Mouse (Mus musculus) frontal cortex, postnatal 10 days (tissue): Measurements from ENCODE around the gene E130311K13Rik.

Experiments
- DNase-seq, 2 experiments: peaks; one replicate each; pipeline ENCODE4 v3.0.0; 2022; ENCODE audit warnings: low spot score in 2 of 2, mixed read lengths in 1 of 2

Gene E130311K13Rik

GRCm38 (mm10) chr3:63928878-63929859 is at the start of gene E130311K13Rik:
E130311K13Rik (minus strand) TSS chr3:63929472.
- DNase-seq = peak; percentile 73 to 86

GRCm38 (mm10) chr3:63977895-63978294 is 48.6 kb upstream of the E130311K13Rik start:
- DNase-seq = no peak

DNA sequence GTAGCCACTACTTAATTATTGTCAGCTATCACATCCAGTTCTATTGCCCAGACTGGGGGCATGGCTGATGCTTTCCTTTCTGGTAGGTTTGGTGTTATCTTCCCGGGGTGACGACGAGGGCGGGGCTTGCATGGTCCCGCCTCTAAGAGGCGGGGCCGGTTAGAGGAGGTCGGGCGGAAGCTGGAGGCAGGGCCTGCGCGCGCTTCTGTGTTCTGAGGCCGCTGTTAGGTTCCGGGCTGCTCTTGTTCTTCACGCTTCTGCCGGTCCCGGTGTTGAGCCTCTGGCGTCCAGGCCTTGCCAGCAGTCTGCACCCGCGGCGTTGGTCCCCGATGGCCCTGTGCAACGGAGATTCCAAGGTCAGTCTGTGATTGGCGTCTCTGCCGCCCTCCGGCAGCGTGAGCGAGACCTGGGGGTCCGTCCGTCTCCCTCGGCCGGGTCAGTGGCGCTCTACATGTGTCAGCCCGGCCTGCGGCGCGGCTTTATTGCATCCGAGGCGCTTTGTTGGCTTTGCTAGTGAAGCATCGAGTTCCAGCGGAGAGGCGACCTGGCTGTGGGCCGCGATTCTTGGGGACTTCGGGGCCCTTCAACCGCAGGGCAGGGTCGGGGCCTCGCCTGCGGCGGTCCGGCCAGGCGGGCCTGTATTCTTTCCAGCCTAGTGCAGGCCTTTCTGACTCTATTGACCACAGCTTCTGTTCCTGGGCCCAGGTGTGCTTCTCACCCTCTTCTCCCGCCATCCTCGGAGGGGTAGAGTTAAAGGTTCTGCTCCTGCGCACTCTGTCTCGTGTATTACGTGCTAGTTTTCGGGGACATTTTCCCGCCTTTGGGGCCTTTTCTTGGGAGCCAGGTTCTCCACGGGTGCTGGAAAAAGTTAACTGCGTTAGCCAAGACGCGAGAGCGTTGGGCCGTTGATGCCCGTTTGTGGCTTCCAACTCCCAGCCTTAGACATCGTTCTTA is 47.0 kb upstream of the E130311K13Rik start, which contains the start of gene Gmps:
Gene Gmps, plus strand, starts transcription at position 152 of the 954 bp plus-strand sequence.
- peak; percentile 89 for DNase-seq

- DNase-seq = no peak
These were observed 36.7 kb upstream of the E130311K13Rik start for GRCm38 (mm10) chr3:63965929-63966328.

GRCm38 (mm10) chr3:63964922-63965249 is 35.6 kb upstream of the E130311K13Rik start:
- DNase-seq = no peak

DNA sequence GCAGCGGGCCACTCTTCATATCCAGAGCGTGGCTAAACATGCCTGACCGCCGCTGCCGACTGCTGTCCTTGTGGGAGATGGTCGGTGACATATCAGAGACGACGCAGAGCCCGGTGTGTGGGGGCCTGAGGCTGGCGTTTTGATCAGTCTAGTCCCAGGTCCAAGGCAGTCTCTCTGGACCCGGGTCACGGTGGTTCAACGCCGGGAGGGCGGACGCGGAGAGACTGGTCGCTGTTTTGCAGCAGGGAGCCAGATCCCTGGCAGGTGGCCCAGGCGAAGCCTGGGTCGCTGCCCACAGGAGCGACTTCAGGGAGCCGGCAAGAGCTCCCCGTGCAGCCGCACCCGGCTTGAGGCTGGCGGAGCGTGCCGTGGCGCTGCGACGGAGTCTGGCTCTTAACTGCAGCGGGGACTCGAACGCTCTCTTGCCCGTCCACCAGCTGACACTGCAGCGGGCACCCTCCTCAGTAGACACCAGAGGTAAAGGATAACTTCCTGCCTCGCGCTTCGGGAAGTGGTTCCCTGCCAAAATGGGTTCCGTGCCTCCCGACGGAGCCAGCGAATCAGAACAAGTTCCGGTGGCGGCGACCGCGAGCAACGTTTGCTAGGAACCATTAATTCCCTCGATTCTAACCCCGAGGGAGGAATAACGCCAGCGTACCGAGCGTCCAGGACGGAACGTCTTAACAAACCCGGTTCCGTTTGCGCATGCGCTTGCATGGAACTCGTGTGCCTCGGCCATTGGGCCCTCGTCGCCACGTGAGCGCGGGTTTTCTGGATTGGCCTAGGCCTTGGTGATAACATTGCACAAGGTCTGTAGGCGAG is 35.0 kb upstream of the E130311K13Rik start, which contains the start of gene Slc33a1:
Gene Slc33a1, minus strand, starts transcription at position 669 of the 822 bp plus-strand sequence.
- peak; percentile 98 to 99 for DNase-seq

DNA sequence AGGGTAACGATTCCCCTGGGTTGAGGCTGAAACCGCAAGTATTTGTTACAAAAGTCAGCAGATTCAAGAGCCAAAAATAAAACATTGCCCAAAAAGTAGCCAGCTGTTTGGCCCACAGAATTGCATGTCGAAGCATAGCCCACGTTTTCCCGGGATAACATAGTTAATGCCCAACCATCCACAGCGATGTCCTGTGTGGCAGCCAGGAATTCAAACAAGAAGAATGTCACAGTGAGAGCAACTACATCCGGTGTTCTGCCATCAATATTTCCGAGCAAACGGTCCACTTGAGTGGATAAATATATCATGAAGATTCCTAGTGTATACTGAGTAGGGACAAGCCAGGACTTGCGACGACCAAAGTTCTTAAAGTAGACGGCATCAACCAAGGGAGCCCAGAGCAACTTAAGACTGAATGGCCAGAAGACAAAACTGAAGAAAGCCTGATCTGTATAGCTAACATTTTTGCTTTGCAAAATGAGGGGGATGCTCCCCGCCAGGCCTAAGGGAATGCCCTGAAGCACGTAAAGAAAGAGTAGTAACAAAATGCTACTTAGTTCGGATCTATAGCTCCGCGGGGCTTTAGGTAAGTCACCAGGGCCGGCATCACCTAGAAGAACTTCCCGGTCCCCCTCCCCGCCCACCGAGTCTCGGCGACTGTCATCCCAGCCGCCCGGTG is 34.3 kb upstream of the E130311K13Rik start:
- no peak for DNase-seq

GRCm38 (mm10) chr3:63949837-63950236 is 20.6 kb upstream of the E130311K13Rik start:
- no peak for DNase-seq

- DNase-seq = peak in 1 of 2 experiments; percentile 19
These were observed 12.1 kb upstream of the E130311K13Rik start for GRCm38 (mm10) chr3:63941204-63941850.

GRCm38 (mm10) chr3:63938928-63939327 is 9.7 kb upstream of the E130311K13Rik start:
- DNase-seq = no peak

- no peak for DNase-seq
These were observed 9.6 kb downstream of the E130311K13Rik start for GRCm38 (mm10) chr3:63919634-63920033.

GRCm38 (mm10) chr3:63910301-63910700 is 19.0 kb downstream of the E130311K13Rik start:
- no peak for DNase-seq

- DNase-seq = no peak
These were observed 24.0 kb downstream of the E130311K13Rik start for GRCm38 (mm10) chr3:63905241-63905640.

- DNase-seq = no peak
These were observed 25.1 kb downstream of the E130311K13Rik start for GRCm38 (mm10) chr3:63904157-63904556.

DNA sequence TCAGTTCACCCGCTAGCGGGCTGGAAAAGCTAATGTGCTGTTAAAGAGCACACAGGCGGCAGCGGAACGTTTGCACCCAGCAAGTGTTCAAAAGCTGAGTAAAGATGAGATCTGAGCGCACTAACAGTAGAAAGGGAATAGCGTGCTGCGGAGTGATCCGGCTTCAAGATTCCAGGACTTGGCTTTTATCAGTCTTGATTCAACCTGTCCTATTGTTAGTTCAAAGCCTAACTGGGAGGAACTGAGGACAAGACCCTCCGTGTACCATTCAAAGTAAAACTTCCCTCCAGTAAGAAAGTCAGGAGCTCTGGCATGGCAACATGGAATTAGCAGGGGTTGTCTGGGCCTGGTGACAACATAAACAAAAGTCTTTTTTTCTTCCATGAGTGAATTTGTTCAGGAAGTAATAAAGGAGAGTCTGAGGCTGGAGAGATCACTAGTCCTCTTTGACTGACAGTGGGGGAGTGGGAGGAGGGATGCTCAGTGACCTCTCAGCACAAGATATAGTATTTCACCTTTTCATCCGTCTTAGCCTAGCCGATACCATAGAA is 29.2 kb downstream of the E130311K13Rik start:
- DNase-seq = no peak

DNA sequence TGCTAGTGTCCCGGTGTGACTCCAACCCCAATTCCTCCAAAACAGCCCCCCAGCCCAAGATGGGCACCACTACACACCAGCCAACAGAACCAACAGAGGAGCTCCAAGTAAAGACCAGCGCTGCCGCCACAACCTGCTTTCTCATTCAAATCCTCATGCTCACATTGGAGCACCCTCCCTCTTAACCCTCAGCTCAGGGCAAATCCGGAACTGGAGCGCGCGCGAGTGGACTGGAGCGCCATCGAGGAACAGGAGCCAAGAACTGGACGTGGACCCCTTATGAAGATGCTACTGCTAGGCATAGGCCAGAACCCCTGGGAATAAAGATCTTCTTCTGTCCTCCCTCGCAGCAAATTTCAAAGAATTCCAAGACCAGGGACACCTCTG is 30.0 kb downstream of the E130311K13Rik start, which contains the start of gene Plch1:
Gene Plch1, minus strand, starts transcription at position 164 of the 387 bp plus-strand sequence.
- peak; percentile 23 to 42 for DNase-seq

DNA sequence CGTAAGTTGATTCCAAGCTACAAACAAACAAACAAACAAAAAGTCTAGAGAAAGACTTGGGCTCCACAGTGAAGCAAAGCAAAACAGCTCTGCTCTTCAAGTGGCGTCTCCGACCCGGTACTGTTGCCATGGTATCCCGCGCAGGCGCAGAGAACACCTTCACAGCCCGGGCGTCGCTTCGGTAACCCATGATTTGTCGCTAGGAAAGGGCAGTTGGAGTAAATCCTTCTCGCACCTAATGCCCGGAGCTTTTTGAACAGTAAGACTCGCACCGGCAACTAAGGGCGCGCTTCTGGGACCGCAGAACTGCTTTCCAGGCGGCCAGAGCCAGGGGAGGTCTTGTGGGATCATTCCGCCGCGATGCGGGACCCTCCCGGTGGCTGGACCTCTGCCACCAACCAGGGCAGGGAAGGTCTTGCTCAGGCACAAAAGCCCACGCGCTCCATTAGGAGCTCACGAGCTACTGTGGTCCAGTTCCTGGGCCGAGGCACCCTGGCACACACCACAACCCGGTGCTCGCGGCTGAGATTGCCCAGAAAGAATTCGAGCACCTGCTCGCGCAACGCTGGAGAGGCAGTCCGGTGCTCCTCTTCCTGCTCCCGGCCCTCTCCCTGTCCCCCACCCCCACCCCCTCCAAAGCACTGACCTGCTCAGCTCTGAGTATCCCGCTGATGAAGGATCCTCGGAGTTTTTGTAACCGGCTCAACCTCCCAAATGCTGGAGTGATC is 30.5 kb downstream of the E130311K13Rik start:
- peak; percentile 55 to 83 for DNase-seq

- no peak for DNase-seq
These were observed 32.1 kb downstream of the E130311K13Rik start for GRCm38 (mm10) chr3:63897177-63897576.

- DNase-seq = no peak
These were observed 33.0 kb downstream of the E130311K13Rik start for GRCm38 (mm10) chr3:63896303-63896702.
